Comparison of ENCODE assay signal across 16 mouse cellular contexts in genomic region chr6:6357477-6357876, GRCm38 (mm10).
DNase-seq lines count a peak whose midpoint lies in the region; ATAC-seq and TF ChIP-seq lines count a peak whose summit lies in the region.
"Had no signal": no experiment of that assay in that cellular context is flagged by ENCODE, and none has a peak within 500 bp of the region (broad histone marks: within the 10 kb centered on the region; RNA-seq: fewer than 3 reads in every experiment).

No protein-coding gene starts in this region.

- WGBS in hindbrain, embryonic 16.5 days = 20% methylated on average over 2 of the region's 2 CpGs
- 65% methylated on average over 2 of the region's 2 CpGs for WGBS in hindbrain, embryonic 11.5 days
- 37% methylated on average over 2 of the region's 2 CpGs for WGBS in midbrain, embryonic 14.5 days
- WGBS in midbrain, embryonic 16.5 days = 33% methylated on average over 2 of the region's 2 CpGs
- WGBS in forebrain, embryonic 16.5 days = 9% methylated on average over 2 of the region's 2 CpGs

- no peak overlapping the region for H3K27ac ChIP-seq in hindbrain, embryonic 16.5 days (ENCODE audit: low read depth, low read length)
- no peak overlapping the region for H3K27ac ChIP-seq in hindbrain, embryonic 11.5 days (ENCODE audit: low read depth, low read length)
- no peak overlapping the region for H3K27ac ChIP-seq in midbrain, embryonic 14.5 days (replicated peaks; ENCODE audit: low read depth, low read length)
- no peak overlapping the region for H3K27ac ChIP-seq in midbrain, embryonic 16.5 days (ENCODE audit: low read length)
- H3K27ac ChIP-seq in forebrain, embryonic 16.5 days (ENCODE audit: low read length) = no peak overlapping the region
- H3K27ac ChIP-seq: embryonic facial prominence, embryonic 10.5 days; gastrocnemius, adult 2 months; hindbrain, embryonic 12.5 days had no signal

- no peak overlapping the region for H3K9ac ChIP-seq in hindbrain, embryonic 16.5 days (ENCODE audit: low read depth, low read length)
- H3K9ac ChIP-seq in hindbrain, embryonic 11.5 days (ENCODE audit: low read depth, low read length) = no peak overlapping the region
- H3K9ac ChIP-seq in midbrain, embryonic 14.5 days (replicated peaks; ENCODE audit: low read length) = no peak overlapping the region
- H3K9ac ChIP-seq in midbrain, embryonic 16.5 days (ENCODE audit: low read depth, low read length) = no peak overlapping the region
- H3K9ac ChIP-seq in forebrain, embryonic 16.5 days (replicated peaks; ENCODE audit: low read depth, low read length) = no peak overlapping the region
- H3K9ac ChIP-seq: heart, embryonic 12.5 days; hindbrain, embryonic 12.5 days had no signal

- H3K4me1 ChIP-seq in hindbrain, embryonic 16.5 days (ENCODE audit: control insufficient read depth, insufficient read depth, low read depth, low read length) = peaks cover 2% of the 10 kb centered on the region; the same call in 1 of the 2 replicates
- H3K4me1 ChIP-seq in hindbrain, embryonic 11.5 days (replicated peaks; ENCODE audit: control insufficient read depth, insufficient read depth, low read length) = no peaks in the 10 kb centered on the region
- H3K4me1 ChIP-seq in midbrain, embryonic 14.5 days (ENCODE audit: control insufficient read depth, insufficient read depth, low read length) = no peaks in the 10 kb centered on the region
- no peaks in the 10 kb centered on the region for H3K4me1 ChIP-seq in midbrain, embryonic 16.5 days (ENCODE audit: control insufficient read depth, insufficient read depth, low read length)
- H3K4me1 ChIP-seq in forebrain, embryonic 16.5 days (replicated peaks; ENCODE audit: control insufficient read depth, insufficient read depth, low read length) = peaks cover 6% of the 10 kb centered on the region; the same call in 1 of the 2 replicates
- H3K4me1 ChIP-seq: hindbrain, embryonic 12.5 days had no signal

- no peak for DNase-seq in hindbrain, embryonic 11.5 days (ENCODE audit: low spot score)
- peak; percentile 36 for DNase-seq in midbrain, embryonic 14.5 days
- peak; percentile 77 for DNase-seq in brain, embryonic 14.5 days (ENCODE audit: low read depth)
- no peak for DNase-seq in urinary bladder, postnatal 36 days (ENCODE audit: low spot score in 2 of 2)
- DNase-seq: adrenal gland, adult 2 months; adrenal gland, postnatal 25 days; cerebellum, adult 2 months; gastrocnemius, adult 2 months; gastrocnemius, postnatal 25 days had no signal

- TF ChIP-seq POLR2A in brain, embryonic 14.5 days (IDR thresholded peaks at IDR 0.05; ENCODE audit: borderline replicate concordance, extremely low read depth, insufficient read depth, insufficient read length, poor library complexity, severe bottlenecking) = no peak

- no peak for TF ChIP-seq CTCF in brain, embryonic 14.5 days (IDR thresholded peaks at IDR 0.05; ENCODE audit: borderline replicate concordance, extremely low read depth, insufficient read depth, insufficient read length)

- H3K36me3 ChIP-seq in hindbrain, embryonic 16.5 days (ENCODE audit: control insufficient read depth, insufficient read depth, low read length) = no peaks in the 10 kb centered on the region
- no peaks in the 10 kb centered on the region for H3K36me3 ChIP-seq in hindbrain, embryonic 11.5 days (ENCODE audit: control insufficient read depth, insufficient read depth, low read length)
- H3K36me3 ChIP-seq in midbrain, embryonic 14.5 days (ENCODE audit: control insufficient read depth, insufficient read depth, low read length) = no peaks in the 10 kb centered on the region
- no peaks in the 10 kb centered on the region for H3K36me3 ChIP-seq in midbrain, embryonic 16.5 days (ENCODE audit: control insufficient read depth, insufficient read depth, low read length)
- no peaks in the 10 kb centered on the region for H3K36me3 ChIP-seq in forebrain, embryonic 16.5 days (ENCODE audit: control insufficient read depth, insufficient read depth)
- H3K36me3 ChIP-seq: embryonic facial prominence, embryonic 10.5 days; heart, embryonic 12.5 days; hindbrain, embryonic 12.5 days had no signal

- H3K27me3 ChIP-seq in hindbrain, embryonic 16.5 days (replicated peaks; ENCODE audit: control insufficient read depth, insufficient read depth, low read length) = no peaks in the 10 kb centered on the region
- H3K27me3 ChIP-seq in hindbrain, embryonic 11.5 days (ENCODE audit: control insufficient read depth, insufficient read depth, low read length) = no peaks in the 10 kb centered on the region
- H3K27me3 ChIP-seq in midbrain, embryonic 14.5 days (ENCODE audit: control insufficient read depth, insufficient read depth, low read length) = no peaks in the 10 kb centered on the region
- H3K27me3 ChIP-seq in midbrain, embryonic 16.5 days (ENCODE audit: control insufficient read depth, insufficient read depth, low read depth, low read length) = no peaks in the 10 kb centered on the region
- no peaks in the 10 kb centered on the region for H3K27me3 ChIP-seq in forebrain, embryonic 16.5 days (replicated peaks; ENCODE audit: control insufficient read depth, insufficient read depth, low read length)
- H3K27me3 ChIP-seq: heart, embryonic 12.5 days; hindbrain, embryonic 12.5 days had no signal

- no peak overlapping the region for H3K4me2 ChIP-seq in hindbrain, embryonic 16.5 days (ENCODE audit: low read length)
- H3K4me2 ChIP-seq in hindbrain, embryonic 11.5 days (replicated peaks; ENCODE audit: low read depth, low read length) = no peak overlapping the region
- no peak overlapping the region for H3K4me2 ChIP-seq in midbrain, embryonic 14.5 days (ENCODE audit: low read length)
- no peak overlapping the region for H3K4me2 ChIP-seq in midbrain, embryonic 16.5 days (ENCODE audit: low read length)
- H3K4me2 ChIP-seq in forebrain, embryonic 16.5 days (ENCODE audit: low read length) = no peak overlapping the region
- H3K4me2 ChIP-seq: heart, embryonic 12.5 days; hindbrain, embryonic 12.5 days had no signal

- no peaks in the 10 kb centered on the region for H3K9me3 ChIP-seq in hindbrain, embryonic 16.5 days (ENCODE audit: control insufficient read depth, low read length)
- H3K9me3 ChIP-seq in hindbrain, embryonic 11.5 days (ENCODE audit: control insufficient read depth, low read length) = no peaks in the 10 kb centered on the region
- no peaks in the 10 kb centered on the region for H3K9me3 ChIP-seq in midbrain, embryonic 14.5 days (ENCODE audit: control insufficient read depth, low read length)
- H3K9me3 ChIP-seq in midbrain, embryonic 16.5 days (replicated peaks; ENCODE audit: control insufficient read depth, low read length, poor library complexity, severe bottlenecking) = no peaks in the 10 kb centered on the region
- H3K9me3 ChIP-seq in forebrain, embryonic 16.5 days (ENCODE audit: control insufficient read depth, low read length) = no peaks in the 10 kb centered on the region
- H3K9me3 ChIP-seq: embryonic facial prominence, embryonic 10.5 days; hindbrain, embryonic 12.5 days had no signal

- H3K4me3 ChIP-seq in hindbrain, embryonic 16.5 days (ENCODE audit: low read length) = no peak overlapping the region
- no peak overlapping the region for H3K4me3 ChIP-seq in hindbrain, embryonic 11.5 days (ENCODE audit: low read depth, low read length)
- H3K4me3 ChIP-seq in midbrain, embryonic 14.5 days (replicated peaks; ENCODE audit: low read depth, low read length) = no peak overlapping the region
- H3K4me3 ChIP-seq in midbrain, embryonic 16.5 days (ENCODE audit: low read depth, low read length) = no peak overlapping the region
- no peak overlapping the region for H3K4me3 ChIP-seq in forebrain, embryonic 16.5 days (replicated peaks; ENCODE audit: low read length)
- H3K4me3 ChIP-seq: embryonic facial prominence, embryonic 10.5 days; gastrocnemius, adult 2 months; heart, embryonic 12.5 days; hindbrain, embryonic 12.5 days had no signal

- ATAC-seq in hindbrain, embryonic 16.5 days = peak; percentile 40; the same call in 1 of the 2 replicates
- ATAC-seq in hindbrain, embryonic 11.5 days (ENCODE audit: low FRiP score) = no peak
- no peak for ATAC-seq in midbrain, embryonic 14.5 days (ENCODE audit: low FRiP score, low TSS enrichment)
- ATAC-seq in midbrain, embryonic 16.5 days = no peak
- ATAC-seq in forebrain, embryonic 16.5 days = peak; percentile 66
- ATAC-seq: intestine, embryonic 16.5 days had no signal

Comparison
In these comparisons a context has a peak if more than half of its experiments do, and no peak if none do; other contexts are left out.
1. ATAC-seq: peak in hindbrain, embryonic 16.5 days (single experiment) and forebrain, embryonic 16.5 days (single experiment); none in hindbrain, embryonic 11.5 days (single experiment), midbrain, embryonic 14.5 days (single experiment) and midbrain, embryonic 16.5 days (single experiment).
2. DNase-seq: peak in midbrain, embryonic 14.5 days (single experiment) and brain, embryonic 14.5 days (single experiment); none in hindbrain, embryonic 11.5 days (single experiment) and urinary bladder, postnatal 36 days (0 of 2).